Mouse (Mus musculus): ENCODE data around the gene Hunk. TPM values are rescaled to one million over a fixed set of nuclear protein-coding genes. Genes with fewer than 3 reads are reported as not detected.

Gene Hunk
- total and polyA plus RNA-seq, 3 experiments = 0.01 TPM; not detected in 2

- TF ChIP-seq RCOR1 (IDR thresholded peaks at IDR 0.05; ENCODE audit: low read depth, low read length) (no peak), POLR2AphosphoS2 (IDR thresholded peaks at IDR 0.05; ENCODE audit: low read length) (no peak), ZC3H11A (IDR thresholded peaks at IDR 0.05; ENCODE audit: low read depth, low read length) (no peak), CHD2 (IDR thresholded peaks at IDR 0.05; ENCODE audit: low read length) (no peak), CTCF (IDR thresholded peaks at IDR 0.05 in 2 of 3, conservative IDR thresholded peaks at IDR 0.05 in 1 of 3; ENCODE audit: control insufficient read depth in 1 of 3, insufficient read depth in 1 of 3, low read depth in 2 of 3, low read length in 3 of 3, poor library complexity in 1 of 3, severe bottlenecking in 1 of 3) (no peak), ETS1 (IDR thresholded peaks at IDR 0.05; ENCODE audit: low read depth, low read length) (no peak), TCF12 (IDR thresholded peaks at IDR 0.05; ENCODE audit: low read depth, low read length) (no peak)
- Histone ChIP-seq H3K9me3 (replicated peaks; ENCODE audit: insufficient read depth, low read length) (no peaks in the 10 kb centered on the region), H3K79me2 (ENCODE audit: control insufficient read depth, insufficient read depth, low read length, poor library complexity) (no peaks in the 10 kb centered on the region), H3K4me3 (ENCODE audit: control insufficient read depth in 1 of 2, insufficient read depth in 1 of 2, low read depth in 2 of 2, low read length in 2 of 2) (no peak overlapping the region), H3K27ac (ENCODE audit: control insufficient read depth, low read depth, low read length) (no peak overlapping the region), H3K9ac (ENCODE audit: control insufficient read depth, low read depth, low read length, poor library complexity, severe bottlenecking) (no peak overlapping the region), H3K27me3 (ENCODE audit: control insufficient read depth in 1 of 2, insufficient read depth in 2 of 2, low read length in 2 of 2) (no peaks in the 10 kb centered on the region), H3K36me3 (ENCODE audit: control insufficient read depth in 1 of 2, insufficient read depth in 2 of 2, low read length in 2 of 2) (no peaks in the 10 kb centered on the region), H3K4me1 (ENCODE audit: control insufficient read depth in 1 of 2, insufficient read depth in 2 of 2, low read length in 2 of 2) (no peaks in the 10 kb centered on the region)
- no peak for DNase-seq (ENCODE audit: low read depth, low spot score)
Measured at GRCm38 (mm10) chr16:90387961-90388360, 2.1 kb downstream of the Hunk start.

DNA sequence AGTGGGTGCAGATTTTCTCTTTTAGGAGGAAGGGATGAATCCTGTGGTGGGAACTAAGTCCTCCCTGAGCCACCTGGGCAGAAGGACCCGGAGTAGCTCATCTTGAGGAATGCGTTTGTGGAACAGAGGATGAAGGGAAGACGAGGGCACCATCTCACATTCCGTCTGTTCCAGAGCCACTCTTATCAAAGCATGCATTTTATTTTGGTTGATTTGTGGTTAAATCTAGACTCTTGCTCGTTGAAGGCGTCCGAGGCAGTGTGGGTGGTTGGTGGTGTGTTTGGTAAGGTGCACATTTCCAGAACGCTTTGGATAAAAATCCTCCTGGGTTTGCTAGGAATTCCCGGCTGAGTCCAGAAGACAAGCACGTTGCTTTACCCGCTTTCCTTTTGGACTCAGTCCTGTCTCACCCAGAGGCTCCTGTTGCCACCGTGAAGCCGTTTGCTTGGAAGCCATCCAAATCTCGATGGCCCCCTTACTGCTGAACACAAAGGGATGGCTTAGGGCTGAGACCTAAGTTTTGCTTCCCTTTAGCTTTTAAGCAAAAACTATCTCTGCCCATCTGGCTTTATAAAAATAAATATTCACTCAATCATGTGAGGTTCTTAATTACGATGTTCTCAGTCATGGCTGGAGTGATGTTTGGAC is 3.4 kb downstream of the Hunk start:
- H3K79me2 ChIP-seq (ENCODE audit: control insufficient read depth, insufficient read depth, low read length, poor library complexity) = no peaks in the 10 kb centered on the region
- TF ChIP-seq USF2 (IDR thresholded peaks at IDR 0.05; ENCODE audit: borderline replicate concordance in 1 of 2, insufficient read depth in 1 of 2, low read depth in 1 of 2, low read length in 2 of 2) (no peak), NELFE (IDR thresholded peaks at IDR 0.05; ENCODE audit: low read depth, low read length) (no peak), ZC3H11A (IDR thresholded peaks at IDR 0.05; ENCODE audit: low read depth, low read length) (no peak), MAX (IDR thresholded peaks at IDR 0.05; ENCODE audit: low read length) (no peak), POLR2AphosphoS2 (IDR thresholded peaks at IDR 0.05; ENCODE audit: low read length) (no peak)
- no peaks in the 10 kb centered on the region for H3K27me3 ChIP-seq (ENCODE audit: control insufficient read depth in 1 of 2, insufficient read depth in 2 of 2, low read length in 2 of 2)

DNA sequence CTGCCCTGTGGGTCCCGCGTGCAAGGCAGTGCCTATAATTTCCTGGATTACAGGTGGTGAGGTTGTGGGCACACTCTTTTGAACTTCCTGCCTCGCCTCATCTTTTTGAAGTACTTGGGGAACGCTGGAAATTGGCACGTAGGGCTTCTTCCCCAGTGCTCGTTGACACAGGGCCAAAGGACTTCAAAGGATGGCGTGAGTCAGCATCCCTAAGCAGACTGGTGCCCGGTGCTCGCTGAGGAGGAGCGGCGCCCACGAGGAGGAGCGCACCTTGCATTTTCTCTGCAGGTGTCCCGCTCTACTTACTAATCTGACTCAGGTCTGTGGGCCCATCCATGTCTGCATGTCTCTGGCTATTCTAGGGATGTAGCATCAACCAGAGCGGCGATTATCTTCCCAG is 4.9 kb downstream of the Hunk start:
- no peaks in the 10 kb centered on the region for H3K36me3 ChIP-seq (ENCODE audit: control insufficient read depth in 1 of 2, insufficient read depth in 2 of 2, low read length in 2 of 2)
- no peak for DNase-seq (ENCODE audit: low read depth, low spot score)
- no peak overlapping the region for H3K9ac ChIP-seq (ENCODE audit: control insufficient read depth, low read depth, low read length, poor library complexity, severe bottlenecking)
- H3K9me3 ChIP-seq (replicated peaks; ENCODE audit: insufficient read depth, low read length) = no peaks in the 10 kb centered on the region
- H3K4me3 ChIP-seq (ENCODE audit: control insufficient read depth in 1 of 2, insufficient read depth in 1 of 2, low read depth in 2 of 2, low read length in 2 of 2) = no peak overlapping the region
- no peaks in the 10 kb centered on the region for H3K27me3 ChIP-seq (ENCODE audit: control insufficient read depth in 1 of 2, insufficient read depth in 2 of 2, low read length in 2 of 2)
- TF ChIP-seq MXI1 (IDR thresholded peaks at IDR 0.05; ENCODE audit: low read depth, low read length) = no peak
- TF ChIP-seq GABPA (IDR thresholded peaks at IDR 0.05; ENCODE audit: low read depth, low read length) = no peak
- no peak for TF ChIP-seq ZMIZ1 (IDR thresholded peaks at IDR 0.05; ENCODE audit: low read depth, low read length)
- no peak for TF ChIP-seq POLR2AphosphoS5 (IDR thresholded peaks at IDR 0.05; ENCODE audit: borderline replicate concordance, low read depth, low read length)
- no peak for TF ChIP-seq MAZ (IDR thresholded peaks at IDR 0.05; ENCODE audit: low read depth, low read length)
- no peak for TF ChIP-seq USF2 (IDR thresholded peaks at IDR 0.05; ENCODE audit: borderline replicate concordance in 1 of 2, insufficient read depth in 1 of 2, low read depth in 1 of 2, low read length in 2 of 2)
- no peak for TF ChIP-seq POLR2A (IDR thresholded peaks at IDR 0.05; ENCODE audit: control insufficient read depth in 1 of 2, insufficient read depth in 1 of 2, low read depth in 1 of 2, low read length in 2 of 2, poor library complexity in 1 of 2)
- TF ChIP-seq MEF2A (IDR thresholded peaks at IDR 0.05; ENCODE audit: extremely low read depth, insufficient replicate concordance, low read depth, low read length, poor library complexity, severe bottlenecking) = no peak
- no peak for TF ChIP-seq NELFE (IDR thresholded peaks at IDR 0.05; ENCODE audit: low read depth, low read length)
- TF ChIP-seq BHLHE40 (IDR thresholded peaks at IDR 0.05; ENCODE audit: borderline replicate concordance, low read depth, low read length) = no peak
- no peak for TF ChIP-seq POLR2AphosphoS2 (IDR thresholded peaks at IDR 0.05; ENCODE audit: low read length)
- no peak for TF ChIP-seq EP300 (IDR thresholded peaks at IDR 0.05; ENCODE audit: low read depth in 1 of 2, low read length in 2 of 2)
- TF ChIP-seq MYC (IDR thresholded peaks at IDR 0.05; ENCODE audit: low read depth, low read length) = no peak
- no peak overlapping the region for H3K27ac ChIP-seq (ENCODE audit: control insufficient read depth, low read depth, low read length)
- H3K4me1 ChIP-seq (ENCODE audit: control insufficient read depth in 1 of 2, insufficient read depth in 2 of 2, low read length in 2 of 2) = no peaks in the 10 kb centered on the region
- no peaks in the 10 kb centered on the region for H3K79me2 ChIP-seq (ENCODE audit: control insufficient read depth, insufficient read depth, low read length, poor library complexity)

More for the DNA sequence above, 3.4 kb downstream of the Hunk start:
- Histone ChIP-seq H3K36me3 (ENCODE audit: control insufficient read depth in 1 of 2, insufficient read depth in 2 of 2, low read length in 2 of 2) (no peaks in the 10 kb centered on the region), H3K27ac (ENCODE audit: control insufficient read depth, low read depth, low read length) (no peak overlapping the region), H3K4me1 (ENCODE audit: control insufficient read depth in 1 of 2, insufficient read depth in 2 of 2, low read length in 2 of 2) (no peaks in the 10 kb centered on the region), H3K9me3 (replicated peaks; ENCODE audit: insufficient read depth, low read length) (no peaks in the 10 kb centered on the region), H3K9ac (ENCODE audit: control insufficient read depth, low read depth, low read length, poor library complexity, severe bottlenecking) (no peak overlapping the region), H3K4me3 (ENCODE audit: control insufficient read depth in 1 of 2, insufficient read depth in 1 of 2, low read depth in 2 of 2, low read length in 2 of 2) (no peak overlapping the region)
- DNase-seq (ENCODE audit: low read depth, low spot score) = no peak

Data from MEL (cell line).